Mouse (Mus musculus) G1E (cell line): Measurements from ENCODE around the gene Tma7.

Experiments
- CTCF ChIP-seq: IDR thresholded peaks from 2 replicates; pipeline ENCODE4 v1.5.1; 2012; ENCODE audit warnings: low read depth, low read length, inconsistent platforms, mixed read lengths
- GATA1 ChIP-seq: IDR thresholded peaks from 2 replicates; pipeline ENCODE4 v1.6.1; 2012; ENCODE audit warnings: borderline replicate concordance, low read length, inconsistent platforms, mixed read lengths
- POLR2AphosphoS5 ChIP-seq: IDR thresholded peaks from 2 replicates; pipeline ENCODE4 v1.6.1; 2012; ENCODE audit warnings: low read depth, low read length, inconsistent platforms; ENCODE audit not compliant: insufficient replicate concordance

DNA sequence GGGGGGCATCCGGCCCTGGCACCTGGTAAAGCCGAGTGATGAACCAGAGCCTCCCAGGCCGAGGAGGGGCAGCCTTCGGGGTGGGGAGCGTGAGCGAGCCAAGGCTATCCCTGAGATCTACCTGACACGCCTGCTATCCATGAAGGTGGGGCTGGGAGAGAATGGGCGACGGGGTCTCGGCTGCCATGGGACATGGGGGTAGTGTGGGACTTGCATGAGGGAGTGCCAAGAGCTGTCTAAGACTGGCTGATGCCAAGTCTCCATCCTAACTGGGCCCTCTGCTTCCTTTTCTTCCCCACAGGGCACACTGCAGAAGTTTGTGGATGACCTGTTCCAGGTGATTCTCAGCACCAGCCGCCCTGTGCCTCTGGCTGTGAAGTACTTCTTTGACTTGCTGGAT lies 31.9 kb upstream of the Tma7 start:
- no peak for TF ChIP-seq CTCF
- no peak for TF ChIP-seq GATA1
- no peak for TF ChIP-seq POLR2AphosphoS5
